Mouse (Mus musculus): Measurements from ENCODE around the gene Madd.
"Not testable (repeated sequence)": the region's sequence is repeated elsewhere in the genome, so short reads cannot be mapped to it uniquely, and the experiment has no call there.

Madd gene

GRCm38 (mm10) chr2:91123521-91123920, 60.1 kb downstream of the Madd start:
- DNase-seq (ENCODE audit: low spot score): no peak

DNA sequence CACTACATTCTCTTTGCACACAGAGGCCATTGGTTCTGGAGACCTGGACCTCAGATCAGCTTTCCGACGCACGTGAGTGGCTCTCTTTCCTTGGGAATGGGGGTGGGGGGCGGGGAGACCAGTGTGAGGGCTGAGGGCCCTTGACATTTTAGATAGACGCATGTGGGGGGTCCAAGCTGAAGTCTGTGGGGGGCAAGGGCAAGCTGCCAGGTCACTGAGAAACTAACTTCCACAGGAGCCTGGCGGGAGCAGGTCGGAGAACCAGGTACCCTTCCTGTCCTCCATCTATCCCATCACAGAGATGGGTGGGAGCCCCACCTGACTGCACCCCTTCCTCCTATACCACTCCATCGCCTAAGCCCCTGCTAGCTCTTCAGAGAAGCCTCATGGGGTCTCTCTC, 62.1 kb downstream of the Madd start:
- DNase-seq (ENCODE audit: low spot score): no peak

DNA sequence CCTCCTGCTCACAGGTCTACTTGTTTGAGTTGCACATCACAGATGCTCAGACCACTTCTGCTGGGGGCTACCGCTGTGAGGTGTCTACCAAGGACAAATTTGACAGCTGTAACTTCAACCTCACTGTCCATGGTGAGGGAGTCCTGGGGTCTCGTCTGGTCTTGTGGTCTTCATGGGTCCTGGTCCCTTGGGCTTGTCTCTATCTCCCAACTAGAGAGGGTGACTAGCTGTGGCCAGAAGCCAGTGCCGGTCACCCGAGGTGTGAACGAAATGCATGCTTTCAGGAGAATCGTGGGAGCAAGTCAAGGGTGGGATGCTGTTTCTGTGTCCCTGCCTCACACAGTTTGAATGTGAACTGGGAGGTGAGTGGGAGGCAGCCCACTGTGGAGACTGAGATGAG, 62.6 kb downstream of the Madd start:
- DNase-seq (ENCODE audit: low spot score): no peak

DNA sequence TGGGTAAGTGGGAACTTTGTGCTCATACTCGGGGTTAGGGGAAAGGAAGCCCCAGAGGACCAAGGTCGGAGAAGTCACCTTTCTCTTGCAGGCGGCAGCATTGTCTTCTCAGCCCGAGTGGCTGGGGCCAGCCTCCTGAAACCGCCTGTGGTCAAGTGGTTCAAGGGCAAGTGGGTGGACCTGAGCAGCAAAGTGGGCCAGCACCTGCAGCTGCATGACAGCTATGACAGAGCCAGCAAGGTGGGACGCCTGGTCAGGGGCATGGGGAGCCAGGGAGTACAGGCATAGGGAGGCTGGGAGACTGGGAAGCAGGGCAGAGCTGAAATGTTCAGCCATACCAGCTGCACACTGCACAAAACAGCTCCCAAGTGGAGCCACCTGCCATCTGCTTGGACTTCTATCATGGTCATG, 63.4 kb downstream of the Madd start:
- no peak for DNase-seq (ENCODE audit: low spot score)

DNA sequence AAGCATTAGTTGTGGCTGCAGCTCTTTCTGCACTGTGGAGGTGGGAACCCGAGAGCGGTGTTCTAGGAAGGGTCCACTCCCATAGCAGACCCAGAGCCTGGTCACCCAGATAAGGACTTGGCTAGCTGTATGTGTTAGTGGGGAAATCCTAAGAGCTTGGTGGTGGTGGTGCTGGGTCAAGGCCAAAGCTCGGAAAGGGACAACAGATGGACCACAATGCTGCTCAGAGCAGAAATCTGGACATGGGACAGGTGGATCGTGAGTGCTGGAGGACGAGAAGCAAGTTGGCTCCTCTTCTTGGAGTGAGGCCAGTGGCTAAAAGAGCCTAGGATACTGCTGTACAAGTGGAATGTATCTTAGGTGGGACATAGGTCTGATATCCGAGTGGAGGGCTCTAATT, 64.1 kb downstream of the Madd start:
- no peak for DNase-seq (ENCODE audit: low spot score)

GRCm38 (mm10) chr2:91119061-91119460, 64.6 kb downstream of the Madd start:
- DNase-seq (ENCODE audit: low spot score): no peak

DNA sequence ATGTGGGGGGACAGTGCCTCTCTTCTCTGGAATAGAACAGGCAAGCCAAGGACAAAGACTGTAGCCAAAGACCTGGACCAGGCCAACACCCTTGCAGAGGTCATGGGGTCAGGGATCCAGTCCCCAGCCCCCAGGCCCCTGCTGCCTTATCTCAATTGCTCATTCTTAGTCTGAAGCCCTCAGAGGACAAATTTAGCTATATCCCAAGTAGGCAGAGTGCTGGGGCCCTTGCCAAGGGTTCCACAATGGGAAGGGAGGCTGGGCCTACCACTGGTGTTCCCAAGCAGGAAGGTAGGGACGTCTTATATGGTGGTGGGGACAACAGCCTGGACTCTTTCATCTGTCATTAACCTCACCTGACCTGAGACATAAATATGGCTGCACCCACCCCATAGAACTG, 65.0 kb downstream of the Madd start:
- no peak for DNase-seq (ENCODE audit: low spot score)

DNA sequence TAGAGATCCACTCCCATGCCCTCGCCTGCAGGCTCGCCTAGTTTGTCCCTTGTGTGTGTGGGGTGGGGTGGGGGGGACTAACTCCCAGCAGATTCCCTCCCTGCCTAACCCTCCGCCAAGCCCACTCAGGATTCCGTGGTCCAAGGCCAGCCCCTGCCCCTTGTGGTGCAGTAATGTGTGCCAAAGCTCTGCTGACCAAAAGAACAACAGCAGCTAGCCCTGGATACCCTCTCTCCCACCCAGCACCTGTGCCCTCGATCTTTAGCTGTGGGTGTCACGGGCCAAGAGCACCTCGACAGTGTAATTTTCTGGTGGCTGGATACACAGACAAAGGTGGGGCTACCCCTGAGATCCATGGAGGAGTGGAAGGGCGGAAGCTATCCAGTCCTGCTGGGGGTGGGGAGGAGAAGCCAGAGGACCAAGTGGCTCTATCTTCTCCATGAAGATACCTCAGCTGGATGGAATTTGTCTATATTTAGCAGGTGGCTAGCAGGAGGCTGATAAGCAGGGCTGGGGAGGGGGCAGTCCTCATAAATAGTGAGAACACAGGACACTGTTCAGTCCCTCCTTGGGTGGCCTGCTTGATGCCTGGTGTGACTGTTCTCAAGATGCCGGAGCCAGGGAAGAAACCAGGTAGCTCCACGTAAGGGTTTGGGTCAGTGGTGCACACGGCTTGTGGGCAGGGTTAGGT, 65.9 kb downstream of the Madd start, which contains the start of gene Mybpc3:
Mybpc3 (plus strand) TSS at position 560 of the 691 bp plus-strand sequence.
- DNase-seq (ENCODE audit: low spot score): no peak

- DNase-seq (ENCODE audit: low spot score): no peak
Observed at GRCm38 (mm10) chr2:91116842-91117241, 66.8 kb downstream of the Madd start.

- no peak for DNase-seq (ENCODE audit: low spot score)
Observed at GRCm38 (mm10) chr2:91115578-91115970, 68.1 kb downstream of the Madd start.

DNA sequence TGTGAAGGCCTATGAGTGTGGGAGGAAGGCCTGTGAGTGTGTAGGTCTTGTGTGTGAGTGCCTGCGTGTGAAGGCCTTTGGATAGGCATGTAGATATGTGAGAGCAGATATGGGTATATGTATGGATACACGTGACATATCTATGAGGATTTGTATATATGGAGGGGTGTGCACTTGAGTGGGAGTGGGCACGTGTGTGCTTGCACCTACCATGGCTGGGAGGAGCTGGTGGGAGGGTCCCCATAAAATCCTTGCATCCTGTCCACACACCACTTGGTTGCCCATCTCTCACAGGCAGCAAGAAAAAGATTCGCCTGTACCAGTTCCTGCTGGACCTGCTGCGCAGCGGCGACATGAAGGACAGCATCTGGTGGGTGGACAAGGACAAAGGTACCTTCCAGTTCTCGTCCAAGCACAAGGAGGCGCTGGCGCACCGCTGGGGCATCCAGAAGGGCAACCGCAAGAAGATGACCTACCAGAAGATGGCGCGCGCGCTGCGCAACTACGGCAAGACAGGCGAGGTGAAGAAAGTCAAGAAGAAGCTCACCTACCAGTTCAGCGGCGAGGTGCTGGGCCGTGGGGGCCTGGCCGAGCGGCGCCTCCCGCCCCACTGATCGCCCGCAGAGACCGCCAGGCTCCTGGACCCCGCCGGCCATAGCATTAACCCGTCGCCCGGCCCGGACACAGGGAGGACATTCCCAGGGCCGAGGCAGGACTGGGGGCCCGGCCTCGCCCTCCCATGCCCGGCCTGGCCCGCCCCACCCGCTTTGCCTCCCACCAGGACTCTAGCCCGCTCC, 68.7 kb downstream of the Madd start:
- DNase-seq (ENCODE audit: low spot score): peak; percentile 95

- no peak for DNase-seq (ENCODE audit: low spot score)
Observed at GRCm38 (mm10) chr2:91113852-91114251, 69.8 kb downstream of the Madd start.

GRCm38 (mm10) chr2:91113334-91113733, 70.3 kb downstream of the Madd start:
- DNase-seq (ENCODE audit: low spot score): no peak

- no peak for DNase-seq (ENCODE audit: low spot score)
Observed at GRCm38 (mm10) chr2:91112491-91112890, 71.1 kb downstream of the Madd start.

- not testable (repeated sequence) for DNase-seq (ENCODE audit: low spot score)
Observed at GRCm38 (mm10) chr2:91111832-91112231, 71.8 kb downstream of the Madd start.

GRCm38 (mm10) chr2:91110429-91110828, 73.2 kb downstream of the Madd start:
- DNase-seq (ENCODE audit: low spot score): no peak

- DNase-seq (ENCODE audit: low spot score): no peak
Observed at GRCm38 (mm10) chr2:91109807-91110385, 73.7 kb downstream of the Madd start.

DNA sequence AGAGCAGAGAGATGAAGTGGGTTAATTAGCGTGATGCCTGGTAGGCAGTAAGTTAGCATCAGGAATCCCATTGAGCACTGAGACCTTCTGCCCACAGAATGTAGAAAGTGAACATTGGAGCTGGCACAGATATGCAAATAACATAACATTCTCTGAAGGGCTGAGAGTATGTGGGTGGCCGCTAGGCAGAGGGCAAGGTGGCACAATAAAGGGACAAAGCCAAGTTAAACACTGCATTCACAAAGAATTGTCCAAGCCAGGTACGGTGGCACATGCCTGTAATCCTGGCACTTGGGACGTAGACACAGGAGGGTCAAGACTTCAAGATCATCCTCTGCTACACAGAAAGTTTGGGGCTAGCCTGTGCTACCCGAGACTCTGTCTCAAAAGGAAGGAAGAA, 74.4 kb downstream of the Madd start:
- no peak for DNase-seq (ENCODE audit: low spot score)

DNA sequence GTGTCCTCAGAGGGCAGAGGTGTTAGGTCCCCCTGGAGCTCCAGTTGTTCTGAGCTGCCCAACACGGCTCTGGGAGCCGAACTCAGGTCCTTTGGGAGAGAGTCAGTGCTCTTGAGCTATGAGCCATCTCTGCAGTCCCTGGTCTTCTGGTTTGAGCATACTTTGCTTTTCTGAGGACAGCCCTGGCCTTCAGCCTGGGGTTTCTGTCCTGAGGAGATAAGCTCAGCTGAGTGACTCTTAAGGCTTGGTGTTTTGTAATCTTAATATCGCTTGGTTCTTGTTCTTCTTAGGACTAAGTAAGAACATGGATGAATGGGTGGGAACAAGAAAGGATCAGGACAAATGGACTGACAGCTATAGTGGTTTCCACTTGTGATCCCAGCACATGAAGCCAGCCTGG, 75.5 kb downstream of the Madd start:
- DNase-seq (ENCODE audit: low spot score): no peak

DNA sequence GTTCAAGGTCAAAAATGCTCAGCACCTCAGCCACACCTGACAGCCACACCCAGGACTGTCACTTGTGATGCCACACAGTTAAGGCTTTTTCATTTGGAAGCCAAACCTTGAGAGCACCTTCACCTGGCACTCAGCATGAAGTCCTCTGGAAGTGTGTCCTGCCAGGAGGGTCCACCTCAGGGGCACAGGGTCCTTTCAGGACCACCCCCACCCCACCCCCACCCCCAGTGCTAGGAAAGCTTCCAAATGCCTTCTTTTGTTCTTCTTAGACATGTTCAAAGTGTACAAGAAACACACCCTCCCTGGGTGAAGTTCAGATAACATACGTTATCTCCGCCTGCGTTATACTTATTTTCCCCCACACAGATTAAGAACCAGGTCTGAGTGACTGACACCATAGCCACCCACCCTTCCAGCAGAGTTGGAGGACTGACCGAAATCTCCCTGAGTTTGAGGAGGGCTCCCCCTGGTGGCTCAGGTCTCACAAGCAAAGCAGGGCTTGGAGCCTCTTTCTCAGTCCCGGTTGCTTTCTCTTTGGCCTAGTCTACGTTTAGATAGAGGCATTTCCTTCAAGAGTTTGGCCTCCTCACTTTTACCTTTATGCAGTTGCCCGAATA, 82.4 kb downstream of the Madd start:
- peak; percentile 83 for DNase-seq (ENCODE audit: low spot score)

GRCm38 (mm10) chr2:91098156-91098555, 85.5 kb downstream of the Madd start:
- DNase-seq (ENCODE audit: low spot score): no peak

DNA sequence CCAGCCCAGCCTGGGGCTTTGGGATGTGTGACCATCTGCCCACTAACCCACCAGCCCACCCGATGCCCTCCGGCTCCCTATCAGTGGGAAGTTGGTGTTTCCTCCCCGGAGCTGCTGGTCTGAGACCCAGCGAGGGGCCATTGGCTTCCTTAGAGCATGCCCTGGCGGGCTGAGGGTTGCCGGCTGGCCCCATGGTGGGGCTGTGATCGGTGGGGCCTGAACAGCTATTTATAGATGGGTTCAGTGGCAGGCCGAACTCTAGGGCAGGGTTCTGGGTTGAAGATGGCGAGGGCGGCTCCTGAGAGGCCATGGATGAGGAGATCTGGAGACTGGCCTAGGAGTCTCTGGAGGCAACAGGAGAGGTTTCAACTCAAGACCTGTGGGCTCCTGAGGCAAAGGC, 86.6 kb downstream of the Madd start:
- DNase-seq (ENCODE audit: low spot score): no peak

DNA sequence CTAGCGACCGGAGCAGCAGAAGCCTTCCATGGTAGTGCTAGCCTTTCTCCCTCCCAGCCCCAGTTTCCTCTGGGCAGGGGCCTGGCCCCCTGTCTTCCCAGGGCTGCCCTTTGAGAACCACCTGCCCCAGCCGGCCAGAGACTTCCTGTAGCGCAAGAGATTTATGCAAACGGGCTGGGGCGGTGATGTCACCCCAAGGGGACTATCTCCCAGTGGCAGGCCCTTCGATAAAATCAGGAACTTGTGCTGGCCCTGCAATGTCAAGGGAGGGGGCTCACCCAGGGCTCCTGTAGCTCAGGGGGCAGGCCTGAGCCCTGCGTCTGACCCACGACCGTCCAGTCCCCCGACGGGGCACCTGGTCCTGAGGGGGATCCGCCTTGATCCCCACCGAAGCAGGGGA, 87.1 kb downstream of the Madd start:
- no peak for DNase-seq (ENCODE audit: low spot score)

Measured in ovary, postnatal 10 days (tissue).